Mouse (Mus musculus) cerebellum, adult 11-12 months (tissue): Measurements from ENCODE around the gene Gle1.

Source experiments
- DNase-seq: peaks from one replicate; pipeline ENCODE4 v3.0.0; 2022

The Gle1 gene

DNA sequence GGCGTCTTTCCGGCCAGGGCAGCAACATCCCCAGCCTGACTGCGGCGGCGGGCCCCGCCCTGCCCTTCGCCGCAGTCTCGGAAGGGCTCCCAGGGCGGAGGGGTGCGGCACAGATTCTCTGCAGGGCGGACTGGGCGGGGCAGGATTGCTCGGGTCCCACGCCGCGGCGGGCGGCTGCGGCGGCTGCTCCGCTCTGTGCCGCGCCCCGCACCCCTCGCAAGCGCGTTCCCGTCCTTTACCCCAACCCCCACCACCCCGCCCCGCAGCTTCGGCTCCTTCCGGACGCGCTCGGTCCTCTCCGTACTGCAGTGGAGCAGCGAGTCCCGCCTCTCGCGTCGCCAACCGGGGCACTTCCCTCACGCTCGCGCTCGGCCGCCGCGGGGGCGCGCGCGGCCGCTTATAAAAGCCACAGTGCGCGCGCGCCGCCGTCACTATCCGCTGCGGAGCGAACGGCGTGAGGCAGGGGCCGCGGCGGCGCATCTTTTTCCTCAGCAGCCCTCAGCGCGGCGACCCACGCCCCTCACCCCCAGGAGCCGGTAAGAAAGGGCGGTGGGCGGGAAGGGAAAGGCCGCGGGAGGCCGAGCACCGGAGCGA is 30.1 kb downstream of the Gle1 start, which contains the start of gene Sptan1:
Gene Sptan1 (plus strand): TSS at position 311 of the 594 bp plus-strand sequence.
- DNase-seq: peak; percentile 96

DNA sequence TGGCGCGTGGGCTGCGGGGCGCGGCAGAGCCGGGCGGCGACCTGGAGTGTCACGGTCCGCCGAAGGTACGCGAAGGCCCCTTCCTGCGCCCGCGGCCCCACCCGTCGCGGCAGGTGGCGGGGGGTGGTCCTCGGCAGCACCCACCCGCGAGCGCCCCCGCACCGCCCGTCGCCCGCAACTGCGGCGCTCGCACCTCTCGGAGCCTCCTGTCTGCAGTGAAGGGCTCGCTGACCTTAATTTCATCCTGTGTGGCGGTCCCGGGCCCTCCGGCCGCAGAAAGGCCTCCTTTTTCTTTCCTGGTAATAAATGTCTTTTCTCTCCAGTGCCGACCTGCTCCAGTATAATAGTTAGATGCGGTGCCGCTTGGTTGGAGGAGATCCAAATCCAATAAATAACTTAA is 30.7 kb downstream of the Gle1 start:
- DNase-seq: peak; percentile 69

DNA sequence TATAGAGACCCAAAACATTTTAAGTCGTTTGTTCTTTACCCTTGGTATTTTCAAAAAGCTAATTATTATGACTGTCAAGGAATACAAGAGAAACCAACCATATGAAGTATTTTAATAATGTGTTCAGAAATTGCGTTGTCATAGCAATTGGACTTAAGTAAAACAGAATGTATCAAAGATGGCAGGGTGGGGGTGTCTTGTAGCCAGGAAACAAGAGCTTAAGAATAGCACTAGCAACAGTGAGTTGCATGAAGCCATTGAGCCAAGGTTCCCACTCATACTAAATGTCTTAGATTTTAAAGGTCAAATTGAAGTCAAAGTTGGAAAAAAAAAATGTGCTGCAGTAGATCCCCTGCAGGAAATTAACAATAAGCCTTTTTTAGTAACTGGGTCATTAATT is 31.6 kb downstream of the Gle1 start:
- DNase-seq: no peak

DNA sequence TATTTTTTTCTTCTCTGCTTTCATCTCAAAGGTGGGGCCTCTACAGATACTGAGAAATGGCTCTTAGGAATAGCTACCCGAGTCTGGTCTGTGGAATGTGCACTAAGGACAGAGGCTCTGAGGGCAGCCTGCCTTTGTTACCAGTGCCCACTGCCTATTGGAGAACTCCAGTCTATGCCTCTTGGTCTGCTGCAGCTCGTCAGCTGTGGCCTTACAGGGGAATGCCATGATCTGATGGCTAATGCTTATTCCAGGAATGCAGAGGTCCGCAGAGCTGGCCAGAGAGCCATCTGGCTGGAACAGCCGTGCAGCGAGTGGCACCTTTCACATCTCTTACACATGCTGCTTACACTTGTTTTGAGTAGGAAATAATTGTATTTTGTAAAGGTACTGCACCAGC is 32.5 kb downstream of the Gle1 start:
- DNase-seq: no peak

DNA sequence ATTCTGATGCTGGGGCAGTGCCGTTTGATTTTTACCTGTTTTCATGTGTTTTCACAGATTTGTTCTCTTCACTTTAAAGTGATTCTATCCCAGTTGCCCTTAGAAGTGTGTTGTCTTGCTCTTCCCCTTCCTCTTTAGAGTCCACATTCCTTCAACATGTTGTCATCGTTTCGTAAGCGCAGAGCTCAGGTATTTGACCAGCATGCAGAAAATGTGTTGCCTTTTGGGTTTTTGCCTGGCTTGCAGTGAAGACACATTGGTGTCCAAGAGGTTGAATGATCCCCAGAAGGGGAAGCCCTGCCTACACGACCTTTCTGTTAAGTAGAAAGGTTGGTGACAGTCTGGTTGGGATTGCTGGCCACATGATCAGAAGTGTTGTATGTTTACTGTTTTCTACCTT is 33.4 kb downstream of the Gle1 start:
- DNase-seq: no peak

DNA sequence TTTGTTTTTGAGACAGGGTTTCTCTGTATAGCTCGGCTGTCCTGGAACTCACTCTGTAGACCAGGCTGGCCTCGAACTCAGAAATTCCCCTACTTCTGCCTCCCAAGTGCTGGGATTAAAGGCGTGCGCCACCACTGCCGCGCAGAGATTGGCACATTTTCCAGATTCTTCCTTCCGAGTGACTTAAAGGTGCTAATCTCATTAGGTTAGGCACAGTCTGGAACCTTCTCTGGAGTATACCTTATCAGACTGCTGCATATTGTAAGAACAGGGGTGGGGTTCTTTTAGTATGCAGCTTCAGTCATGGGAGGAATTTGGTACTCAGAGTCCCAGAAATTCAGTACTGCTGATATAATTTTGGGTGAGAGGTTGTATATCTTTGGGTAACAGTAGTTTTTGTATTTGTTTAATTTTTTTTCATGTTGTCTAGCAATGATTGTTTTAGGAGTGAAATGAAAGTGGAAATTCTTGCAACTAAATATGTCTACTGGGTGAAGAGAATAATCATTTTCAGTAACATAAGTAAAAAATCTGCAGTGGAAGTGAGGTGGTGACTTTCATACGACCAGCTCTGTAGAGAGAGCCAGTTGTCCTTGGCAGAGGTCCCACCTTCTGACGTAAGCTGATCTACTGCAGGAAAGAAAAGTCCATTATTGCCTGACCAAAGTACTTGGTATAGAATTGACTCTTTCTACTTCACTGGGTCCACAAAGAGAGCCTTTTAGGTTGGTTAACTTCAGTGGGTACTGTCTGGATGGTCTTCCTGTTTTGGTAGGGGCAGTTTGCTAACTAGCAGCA is 36.8 kb downstream of the Gle1 start:
- DNase-seq: peak; percentile 58

DNA sequence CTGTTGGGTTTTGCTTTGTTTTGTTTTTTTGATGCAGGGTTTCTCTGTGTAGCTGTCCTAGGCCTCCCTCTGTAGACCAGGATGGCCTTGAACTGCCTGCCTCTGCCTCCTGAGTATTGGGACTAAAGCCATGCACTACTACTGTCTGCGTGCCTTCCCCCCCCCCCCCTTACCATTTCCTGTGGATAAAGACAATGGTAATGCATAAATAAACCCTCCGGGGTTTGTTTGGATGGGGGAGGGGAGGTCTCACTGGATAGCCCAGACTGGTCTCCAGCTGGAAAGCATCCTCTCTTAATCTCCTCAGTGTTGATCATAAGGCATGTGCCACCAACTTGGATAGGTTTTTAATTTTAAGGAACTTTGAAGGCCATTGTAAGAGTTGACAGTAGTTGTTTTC is 38.3 kb downstream of the Gle1 start:
- DNase-seq: no peak

DNA sequence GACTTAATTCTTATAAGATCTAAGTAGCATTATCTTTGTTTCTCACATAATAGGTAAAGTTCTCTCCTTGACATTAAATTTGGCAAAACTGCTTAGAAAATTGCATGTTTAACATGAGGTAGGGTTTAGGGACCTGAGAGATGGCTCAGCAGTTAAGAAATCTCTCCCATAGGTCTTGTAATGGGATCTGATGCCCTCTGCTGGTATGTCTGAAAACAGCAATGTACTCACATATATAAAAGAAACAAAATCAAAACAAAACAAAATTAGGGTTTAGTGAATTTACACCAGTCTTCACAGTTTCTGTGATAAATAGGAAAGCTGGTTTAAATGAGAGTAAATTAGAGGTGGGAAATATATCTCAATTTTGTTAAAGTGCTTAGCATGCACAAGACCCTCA is 42.1 kb downstream of the Gle1 start:
- no peak for DNase-seq

DNA sequence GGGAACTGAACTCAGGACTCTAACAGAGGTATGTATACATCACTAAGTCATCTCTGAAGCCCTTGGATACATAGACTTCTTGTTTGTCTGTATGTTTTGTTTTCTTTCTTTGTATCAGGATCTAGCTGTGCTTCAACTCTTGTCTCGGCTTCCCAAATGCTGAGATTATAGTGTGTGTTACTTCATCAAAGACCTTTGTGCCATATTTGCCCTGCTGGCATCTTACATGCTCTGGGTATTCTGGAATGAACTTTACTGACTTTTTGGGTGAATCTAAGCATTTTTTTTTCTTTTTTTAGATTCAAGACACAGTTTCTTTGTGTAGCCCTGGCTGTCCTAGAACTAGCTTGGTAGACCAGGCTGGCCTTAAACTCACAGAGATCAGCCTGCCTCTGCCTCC is 45.4 kb downstream of the Gle1 start:
- no peak for DNase-seq

DNA sequence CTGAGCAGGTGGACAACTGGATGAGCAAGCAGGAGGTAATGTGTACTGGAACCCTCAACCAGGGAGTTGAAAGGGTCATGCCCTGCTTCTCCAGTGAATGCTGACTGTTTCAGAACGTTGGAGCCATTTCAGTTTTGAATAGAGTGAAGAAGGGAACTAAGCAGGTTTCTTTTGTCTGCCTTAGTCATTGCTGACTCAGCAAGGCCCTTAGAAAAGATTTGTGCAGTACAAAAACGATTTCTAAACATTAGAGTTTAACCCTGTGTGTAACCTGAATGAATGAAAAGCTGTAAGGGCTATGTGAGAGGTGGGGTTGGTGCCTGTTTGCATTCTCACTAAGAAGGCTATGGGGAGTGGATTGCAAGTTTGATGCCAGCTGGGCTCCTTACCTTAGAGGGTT is 56.7 kb downstream of the Gle1 start:
- no peak for DNase-seq

DNA sequence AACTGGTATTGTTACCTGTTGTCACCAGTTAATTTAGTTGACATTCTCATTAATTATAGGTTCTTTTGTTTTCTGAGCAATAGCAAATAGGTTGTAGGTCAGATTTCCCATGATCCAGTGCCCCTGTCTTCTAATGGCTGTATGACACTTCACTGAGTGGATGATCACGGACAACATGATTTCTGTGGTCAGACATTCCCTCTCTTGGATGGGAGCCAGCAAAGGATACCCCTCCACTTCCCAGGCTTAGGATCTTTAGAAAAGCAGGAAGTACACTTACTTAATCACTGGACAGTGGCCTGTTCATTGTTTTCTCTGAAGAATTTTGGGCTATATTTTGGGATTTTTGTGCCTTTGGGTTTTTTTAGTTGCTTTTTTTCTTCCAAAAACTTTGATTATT is 73.9 kb downstream of the Gle1 start:
- no peak for DNase-seq
